Mouse (Mus musculus) embryonic facial prominence, embryonic 14.5 days (tissue): ENCODE results near the gene Sec11a. TPM values are rescaled to one million over a fixed set of nuclear protein-coding genes. Genes with fewer than 3 reads are reported as not detected.

Experiments used
- ATAC-seq: fragments of 200-750 bp; cut with Nextera tagmentation; 2 replicates; pipeline ENCODE4 v1.8.0; 2017; ENCODE audit warnings: low read depth, moderate number of reproducible peaks, moderate TSS enrichment
- DNase-seq: peaks from one replicate; pipeline ENCODE4 v3.0.0-alpha.2; 2015; ENCODE audit warnings: low spot score
- H3K27ac ChIP-seq: fragments of 300-500 bp; sonication (generic); replicated peaks from 2 replicates; pipeline ENCODE4 v1.5.1; 2014; ENCODE audit warnings: low read depth, mild to moderate bottlenecking, low read length, moderate library complexity
- H3K27me3 ChIP-seq: fragments of 300-500 bp; sonication (generic); replicated peaks from 2 replicates; pipeline ENCODE4 v1.6.1; 2014; ENCODE audit warnings: low read length; ENCODE audit not compliant: control insufficient read depth, insufficient read depth
- H3K36me3 ChIP-seq: fragments of 300-500 bp; sonication (generic); 2 replicates; pipeline ENCODE4 v1.6.1; 2014; ENCODE audit warnings: low read length, mixed read lengths; ENCODE audit not compliant: control insufficient read depth, insufficient read depth
- H3K4me1 ChIP-seq: fragments of 300-500 bp; sonication (generic); 2 replicates; pipeline ENCODE4 v1.6.1; 2014; ENCODE audit warnings: antibody characterized with exemption, low read length; ENCODE audit not compliant: control insufficient read depth, insufficient read depth
- H3K4me2 ChIP-seq: fragments of 300-500 bp; sonication (generic); 2 replicates; pipeline ENCODE4 v1.6.1; 2014; ENCODE audit warnings: low read depth, mild to moderate bottlenecking, low read length, moderate library complexity, mixed read lengths
- H3K4me3 ChIP-seq: fragments of 300-500 bp; sonication (generic); 2 replicates; pipeline ENCODE4 v1.5.1; 2014; ENCODE audit warnings: low read depth, mild to moderate bottlenecking, low read length
- H3K9ac ChIP-seq: fragments of 300-500 bp; sonication (generic); 2 replicates; pipeline ENCODE4 v1.6.1; 2014; ENCODE audit warnings: low read depth, mild to moderate bottlenecking, low read length, moderate library complexity, mixed read lengths
- H3K9me3 ChIP-seq: fragments of 300-500 bp; sonication (generic); 2 replicates; pipeline ENCODE4 v1.6.1; 2016; ENCODE audit warnings: low read length; ENCODE audit not compliant: control insufficient read depth
- WGBS: fragments of 180-500 bp; shearing (Covaris S2); extraction: QIAGEN DNeasy Blood & Tissue Kit; methylation state at CpG from one replicate; pipeline ENCODE4 v1.1.7; 2014; 5-methylcytosine and 5-hydroxymethylcytosine counted together
- polyA plus RNA-seq: library from polyadenylated mRNA; unstranded; fragments of >200 nt; fragmentation: Nextera tagmentation; extraction: Ambion mirVana; gene quantifications from 2 replicates; pipeline ENCODE4 v1.2.1, GENCODE M21; 2014

The Sec11a gene
- polyA plus RNA-seq, 1 experiment from 2014 or later = 194 TPM

GRCm38 (mm10) chr7:80917916-80918465 is 29.6 kb downstream of the Sec11a start:
- ATAC-seq (no peak), DNase-seq (no peak)
- no peaks in the 10 kb centered on the region for H3K9me3 ChIP-seq
- no peaks in the 10 kb centered on the region for H3K27me3 ChIP-seq
- H3K4me3 ChIP-seq = no peak overlapping the region
- H3K36me3 ChIP-seq = peaks cover 80% of the 10 kb centered on the region
- no peak overlapping the region for H3K27ac ChIP-seq
- no peak overlapping the region for H3K9ac ChIP-seq
- 82% methylated on average over 4 of the region's 4 CpGs for WGBS
- H3K4me2 ChIP-seq = no peak overlapping the region
- H3K4me1 ChIP-seq = no peaks in the 10 kb centered on the region

- no peak overlapping the region for H3K4me3 ChIP-seq
- WGBS = 78% methylated on average over 8 of the region's 8 CpGs
Observed at GRCm38 (mm10) chr7:80912496-80912895, 35.1 kb downstream of the Sec11a start.

GRCm38 (mm10) chr7:80911053-80911452 is 36.5 kb downstream of the Sec11a start:
- no peak overlapping the region for H3K9ac ChIP-seq
- ATAC-seq (no peak), DNase-seq (peak; percentile 15)
- no peaks in the 10 kb centered on the region for H3K4me1 ChIP-seq
- no peak overlapping the region for H3K4me3 ChIP-seq
- H3K36me3 ChIP-seq = peaks cover 68% of the 10 kb centered on the region
- 74% methylated on average over 7 of the region's 7 CpGs for WGBS
- H3K9me3 ChIP-seq = no peaks in the 10 kb centered on the region
- H3K27ac ChIP-seq = no peak overlapping the region
- no peaks in the 10 kb centered on the region for H3K27me3 ChIP-seq
- H3K4me2 ChIP-seq = no peak overlapping the region

More at GRCm38 (mm10) chr7:80912496-80912895, 35.1 kb downstream of the Sec11a start:
- Histone ChIP-seq H3K4me1 (no peaks in the 10 kb centered on the region), H3K36me3 (peaks cover 73% of the 10 kb centered on the region), H3K9ac (no peak overlapping the region), H3K4me2 (no peak overlapping the region), H3K9me3 (no peaks in the 10 kb centered on the region), H3K27ac (no peak overlapping the region), H3K27me3 (no peaks in the 10 kb centered on the region)
- DNase-seq (no peak), ATAC-seq (no peak)

- 3% methylated on average over 15 of the region's 19 CpGs for WGBS
- H3K36me3 ChIP-seq = peaks cover 18% of the 10 kb centered on the region
- peak within 1 kb of the TSS; percentile 83 for H3K4me2 ChIP-seq
- peak within 1 kb of the TSS; percentile 46 for H3K4me3 ChIP-seq
- H3K27ac ChIP-seq = no peak within 1 kb of the TSS
- peak within 1 kb of the TSS; percentile 62 for H3K9ac ChIP-seq
- no peaks in the 10 kb centered on the region for H3K9me3 ChIP-seq
- no peaks in the 10 kb centered on the region for H3K27me3 ChIP-seq
- ATAC-seq (peak; percentile 71), DNase-seq (peak; percentile 88)
- H3K4me1 ChIP-seq = 0 out of 2 replicates have a peak, but pooled peaks cover 7% of the 10 kb centered on the region
Observed at GRCm38 (mm10) chr7:80904921-80905515, 42.6 kb downstream of the Sec11a start, which contains the start of gene Nmb. Gene Nmb, minus strand, starts transcription at chr7:80905076.

- Histone ChIP-seq H3K4me2 (peak overlapping the region; percentile 83; the same call in 1 of the 2 replicates), H3K27ac (no peak overlapping the region), H3K27me3 (no peaks in the 10 kb centered on the region), H3K4me3 (no peak overlapping the region), H3K36me3 (peaks cover 14% of the 10 kb centered on the region; the same call in 1 of the 2 replicates), H3K9me3 (no peaks in the 10 kb centered on the region), H3K9ac (no peak overlapping the region), H3K4me1 (0 out of 2 replicates have a peak, but pooled peaks cover 7% of the 10 kb centered on the region)
- DNase-seq = no peak
- 86% methylated on average over 11 of the region's 11 CpGs for WGBS
- ATAC-seq = no peak
Observed at GRCm38 (mm10) chr7:80903625-80904422, 43.8 kb downstream of the Sec11a start.

- H3K27me3 ChIP-seq = no peaks in the 10 kb centered on the region
- DNase-seq (no peak), ATAC-seq (no peak)
- peak overlapping the region; percentile 71 for H3K4me3 ChIP-seq
- H3K4me1 ChIP-seq = 0 out of 2 replicates have a peak, but pooled peaks cover 7% of the 10 kb centered on the region
- peak overlapping the region; percentile 90 for H3K27ac ChIP-seq
- WGBS = 27% methylated on average over 15 of the region's 15 CpGs
- H3K4me2 ChIP-seq = peak overlapping the region; percentile 69
- no peaks in the 10 kb centered on the region for H3K9me3 ChIP-seq
- peaks cover 20% of the 10 kb centered on the region for H3K36me3 ChIP-seq
- H3K9ac ChIP-seq = peak overlapping the region; percentile 77
Observed at GRCm38 (mm10) chr7:80901541-80902274, 45.9 kb downstream of the Sec11a start.

- DNase-seq = peak; percentile 97
- H3K36me3 ChIP-seq = peaks cover 25% of the 10 kb centered on the region
- ATAC-seq = peak; percentile 97
- no peaks in the 10 kb centered on the region for H3K27me3 ChIP-seq
- 0 out of 2 replicates have a peak, but pooled peaks cover 7% of the 10 kb centered on the region for H3K4me1 ChIP-seq
- peak within 1 kb of the TSS; percentile 90 for H3K27ac ChIP-seq
- H3K4me2 ChIP-seq = peak within 1 kb of the TSS; percentile 69
- H3K9ac ChIP-seq = peak within 1 kb of the TSS; percentile 77
- no peaks in the 10 kb centered on the region for H3K9me3 ChIP-seq
- peak within 1 kb of the TSS; percentile 71 for H3K4me3 ChIP-seq
- 0% methylated on average over 36 of the region's 36 CpGs for WGBS
Observed at GRCm38 (mm10) chr7:80900944-80901501, 46.6 kb downstream of the Sec11a start, which contains the start of gene Wdr73. Gene Wdr73, minus strand, starts transcription at chr7:80901269.

GRCm38 (mm10) chr7:80897721-80898120 is 49.9 kb downstream of the Sec11a start:
- Histone ChIP-seq H3K36me3 (peaks cover 42% of the 10 kb centered on the region), H3K4me1 (0 out of 2 replicates have a peak, but pooled peaks cover 7% of the 10 kb centered on the region), H3K9me3 (no peaks in the 10 kb centered on the region), H3K4me2 (no peak overlapping the region), H3K27ac (no peak overlapping the region), H3K27me3 (no peaks in the 10 kb centered on the region), H3K4me3 (no peak overlapping the region), H3K9ac (no peak overlapping the region)
- DNase-seq (no peak), ATAC-seq (no peak)
- WGBS = 83% methylated on average over 4 of the region's 4 CpGs
